Mouse (Mus musculus): ENCODE data around the gene Gmpr2.

The Gmpr2 gene

DNA sequence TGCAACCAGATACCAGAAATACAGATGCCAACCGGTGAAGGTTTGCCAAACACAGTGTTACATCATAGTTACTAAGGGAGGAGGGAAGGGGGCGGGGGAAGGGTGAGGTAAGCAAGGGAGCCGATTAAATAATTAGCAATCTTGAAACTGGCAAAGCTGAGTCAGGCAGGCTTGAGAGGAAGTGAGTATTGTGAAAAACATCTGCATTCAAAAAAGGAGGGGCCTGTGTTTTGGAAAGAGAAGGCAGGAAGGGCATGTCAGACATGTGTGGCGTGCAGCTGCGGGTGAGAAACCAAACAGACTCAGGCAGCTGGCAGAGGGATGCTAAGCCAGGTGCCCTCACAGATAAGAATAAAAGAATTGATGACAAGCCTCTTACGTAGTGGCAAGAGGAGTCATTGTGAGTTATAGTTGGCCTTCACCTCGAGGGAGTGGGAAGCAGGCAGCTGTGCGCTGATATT is 52.7 kb downstream of the Gmpr2 start:
- no peak for DNase-seq (ENCODE audit: low read depth, low spot score)

DNA sequence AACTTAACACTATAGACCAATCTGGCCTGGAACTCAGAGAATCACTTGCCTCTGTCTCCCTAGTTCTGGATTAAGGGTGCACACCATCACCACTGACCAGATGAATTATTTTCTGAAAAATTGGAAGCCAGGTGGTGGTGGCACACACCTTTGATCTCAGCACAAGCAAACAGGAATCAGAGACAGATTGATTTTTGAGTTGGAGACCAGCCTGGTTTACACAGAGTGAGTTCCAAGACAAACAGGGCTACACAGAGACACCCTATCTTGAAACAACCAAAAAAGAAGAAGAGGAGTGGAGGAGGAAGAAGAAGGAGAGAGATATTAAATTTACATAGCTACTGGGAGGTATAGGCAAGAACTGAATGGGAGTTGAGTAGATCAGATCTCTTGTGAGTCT is 54.5 kb downstream of the Gmpr2 start:
- DNase-seq (ENCODE audit: low read depth, low spot score): no peak

DNA sequence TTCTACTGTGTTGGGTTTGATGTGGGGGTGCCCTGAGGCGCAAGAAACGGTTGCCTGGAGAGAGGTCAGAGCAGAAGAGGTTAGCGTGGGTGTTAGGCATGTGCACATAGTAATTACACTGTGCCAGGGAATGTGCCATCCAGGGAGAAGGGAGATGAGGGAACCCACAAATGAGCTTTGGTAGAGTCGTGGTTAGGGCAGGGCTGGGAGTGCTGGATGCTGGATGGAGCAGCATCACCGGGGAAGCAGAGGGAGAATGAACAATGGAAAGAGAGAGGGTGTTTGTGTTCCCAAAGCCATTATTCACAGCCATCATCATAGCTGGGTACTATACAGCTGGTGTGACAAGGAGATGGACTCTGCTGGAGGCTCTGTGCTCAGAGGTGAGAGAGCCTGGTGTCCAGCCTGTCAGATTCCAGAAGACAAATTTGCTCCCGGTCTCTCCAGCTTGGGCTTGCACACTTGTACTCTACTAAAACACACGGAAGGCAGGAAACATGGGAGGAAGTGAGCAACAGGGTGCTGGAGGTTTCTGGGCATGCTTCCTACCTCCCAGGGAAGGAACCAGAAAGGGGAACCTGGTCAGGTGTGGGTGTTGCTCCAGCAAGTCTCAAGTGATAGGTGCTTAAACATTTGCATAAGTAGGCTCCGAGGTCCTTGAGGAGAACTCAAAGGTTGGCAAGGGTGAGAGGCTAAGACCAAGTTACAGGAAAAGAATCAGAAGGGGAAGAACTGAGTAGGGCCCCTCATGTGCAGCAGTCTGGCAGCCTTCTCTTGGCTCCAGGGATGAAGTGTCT is 56.3 kb downstream of the Gmpr2 start:
- no peak for DNase-seq (ENCODE audit: low read depth, low spot score)

Measured in ES-CJ7 (cell line).